Mouse (Mus musculus) layer of hippocampus, adult 9-11 months (tissue): ENCODE data around the gene Slc3a2.
"Not testable (repeated sequence)": the region's sequence is repeated elsewhere in the genome, so short reads cannot be mapped to it uniquely, and the experiment has no call there.

Experiments used
- DNase-seq: peaks from one replicate; pipeline ENCODE4 v3.0.0; 2022

Gene Slc3a2

GRCm38 (mm10) chr19:8726609-8727390 is 3.6 kb upstream of the Slc3a2 start:
- DNase-seq = no peak

- no peak for DNase-seq
Measured at GRCm38 (mm10) chr19:8725081-8725613, 2.0 kb upstream of the Slc3a2 start.

- no peak for DNase-seq
Measured at GRCm38 (mm10) chr19:8724392-8724791, 1.2 kb upstream of the Slc3a2 start.

- no peak for DNase-seq
Measured at GRCm38 (mm10) chr19:8723574-8724346, 591 bp upstream of the Slc3a2 start.

GRCm38 (mm10) chr19:8722559-8722906 is 636 bp downstream of the Slc3a2 start:
- no peak for DNase-seq

GRCm38 (mm10) chr19:8722021-8722420 is 1.1 kb downstream of the Slc3a2 start:
- no peak for DNase-seq

- no peak for DNase-seq
Measured at GRCm38 (mm10) chr19:8721378-8721777, 1.8 kb downstream of the Slc3a2 start.

DNA sequence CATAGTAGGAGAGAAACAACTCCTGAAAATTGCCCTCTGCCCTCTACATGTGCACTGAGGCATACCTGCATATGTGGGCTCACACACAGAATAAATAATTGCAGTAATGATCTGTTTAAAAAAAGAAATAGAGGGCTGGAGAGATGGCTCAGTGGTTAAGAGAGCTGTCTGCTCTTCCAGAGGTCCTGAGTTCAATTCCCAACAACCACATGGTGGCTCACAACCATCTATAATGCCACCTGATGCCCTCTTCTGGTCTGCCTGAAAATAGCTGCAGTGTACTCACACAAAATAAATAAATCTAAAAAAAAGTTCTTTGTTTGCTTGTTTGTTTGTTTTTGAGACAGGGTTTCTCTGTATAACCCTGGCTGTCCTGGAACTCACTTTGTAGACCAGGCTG is 4.1 kb downstream of the Slc3a2 start:
- DNase-seq = not testable (repeated sequence)

DNA sequence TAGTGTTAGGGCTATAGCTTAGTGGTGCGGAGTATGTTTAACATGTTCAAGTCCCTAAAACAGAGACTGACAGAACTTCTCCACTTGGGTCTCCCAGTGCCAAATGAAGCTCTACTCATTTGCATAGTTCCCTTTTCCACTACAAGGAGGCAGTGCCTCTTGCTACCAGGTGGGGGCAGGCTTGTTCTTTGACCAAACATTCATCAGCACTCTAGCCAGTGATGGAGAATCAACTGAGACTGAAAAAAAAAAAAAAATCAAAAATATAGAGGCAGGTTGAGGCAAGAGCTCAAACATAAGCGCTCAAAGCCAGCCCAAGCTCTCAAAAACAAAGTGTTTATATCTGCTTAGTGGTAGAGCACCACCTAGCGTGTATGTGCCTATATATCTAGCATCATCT is 4.8 kb downstream of the Slc3a2 start:
- no peak for DNase-seq

DNA sequence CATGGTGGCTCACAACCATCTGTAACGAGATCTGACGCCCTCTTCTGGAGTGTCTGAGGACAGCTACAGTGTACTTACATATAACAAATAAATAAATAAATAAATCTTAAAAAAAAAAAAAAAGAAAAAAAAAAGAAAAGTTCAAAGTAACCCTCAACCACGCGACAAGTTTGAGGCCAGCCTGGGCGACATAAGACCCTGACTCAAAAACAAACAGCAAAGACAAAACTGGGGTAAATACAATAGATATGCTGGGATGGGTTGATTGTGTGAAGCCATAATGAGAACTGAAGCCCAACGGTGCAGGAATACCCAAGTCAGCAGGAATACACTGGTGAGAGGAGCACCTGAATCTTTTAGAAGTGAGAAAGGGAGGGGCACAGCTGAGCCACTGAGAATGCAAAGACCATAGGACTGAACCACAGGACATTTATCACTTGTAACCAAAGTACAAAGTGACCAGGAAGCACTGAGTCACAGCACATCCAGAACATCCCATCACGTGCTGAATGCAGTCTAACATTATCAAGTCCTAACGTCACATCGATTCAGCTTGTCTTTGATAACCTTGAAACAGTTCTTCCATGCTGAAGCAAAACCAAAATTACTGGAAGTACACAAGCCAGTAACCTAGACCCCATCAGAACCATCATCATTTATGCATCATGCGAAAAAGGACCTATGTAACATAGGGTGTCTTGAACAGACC is 6.2 kb downstream of the Slc3a2 start:
- no peak for DNase-seq

GRCm38 (mm10) chr19:8715868-8716766 is 7.1 kb downstream of the Slc3a2 start:
- DNase-seq = no peak

DNA sequence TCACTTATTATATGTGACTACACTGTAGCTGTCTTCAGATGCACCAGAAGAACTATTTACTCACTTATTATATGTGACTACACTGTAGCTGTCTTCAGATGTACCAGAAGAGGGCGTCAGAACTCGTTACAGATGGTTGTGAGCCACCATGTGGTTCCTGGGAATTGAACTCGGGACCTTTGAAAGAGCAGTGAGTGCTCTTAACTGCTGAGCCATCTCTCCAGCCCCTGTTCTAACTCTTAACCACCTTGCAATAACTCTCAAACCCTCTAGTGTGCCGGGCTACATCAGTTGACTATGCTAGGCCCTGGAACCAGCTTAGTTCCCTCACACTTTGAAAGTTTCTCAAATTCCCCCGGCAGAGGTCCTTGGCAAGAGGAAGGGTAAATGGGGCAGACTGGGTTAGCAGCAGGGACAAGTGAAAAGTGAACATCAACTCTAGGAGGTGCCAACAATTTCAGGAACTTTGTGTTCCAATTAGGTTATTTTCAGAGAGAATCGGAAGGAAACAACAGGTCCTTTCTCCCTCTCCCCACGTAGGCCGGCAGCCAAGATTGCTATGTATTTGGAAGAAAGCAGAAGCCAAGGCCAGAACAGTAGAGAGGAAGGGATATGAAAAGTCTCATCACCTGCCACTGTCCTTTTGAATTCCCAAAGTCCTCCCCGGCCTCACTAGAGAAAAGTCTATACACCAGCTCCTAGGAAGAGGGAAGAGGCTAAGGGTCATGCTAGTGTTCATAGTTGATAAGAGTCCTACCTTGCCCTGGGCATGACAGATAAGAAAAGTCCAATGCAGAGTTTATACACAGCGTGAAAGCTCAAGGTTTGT is 8.3 kb downstream of the Slc3a2 start:
- DNase-seq = no peak

DNA sequence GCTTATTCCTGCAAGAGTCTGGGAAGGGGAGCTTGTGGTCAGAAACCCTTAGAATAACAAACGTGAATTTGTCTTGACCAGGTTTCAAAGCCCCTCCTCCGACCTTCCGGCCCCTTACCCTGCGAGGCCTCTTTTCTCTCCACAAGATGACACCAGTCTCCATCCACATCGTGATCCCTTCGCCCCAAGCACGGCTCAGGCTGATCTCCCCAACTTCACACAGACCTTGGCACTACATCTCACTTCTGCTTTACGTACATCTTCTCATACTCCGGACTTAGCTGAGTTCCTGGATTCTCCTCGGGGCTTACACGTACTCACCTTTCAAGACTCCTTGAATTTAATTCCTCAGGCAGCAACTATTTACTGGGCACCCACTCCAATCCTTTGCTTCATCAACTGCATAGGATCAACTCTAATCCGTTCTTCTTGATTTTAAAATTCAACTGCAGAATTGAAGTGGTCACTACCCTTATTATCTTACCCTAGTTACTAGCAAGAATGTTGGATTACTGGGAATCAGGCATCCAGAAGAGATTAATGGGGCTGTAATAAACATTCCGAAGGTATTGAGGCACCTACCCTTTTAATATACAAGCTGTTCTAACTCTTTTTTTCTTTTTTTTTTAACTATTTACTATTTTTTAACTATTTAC is 9.0 kb downstream of the Slc3a2 start:
- DNase-seq = no peak

- DNase-seq = peak; percentile 95
Measured at GRCm38 (mm10) chr19:8713306-8713996, 9.7 kb downstream of the Slc3a2 start.

- DNase-seq = peak; percentile 85
Measured at GRCm38 (mm10) chr19:8712870-8713305, 10.3 kb downstream of the Slc3a2 start.

- DNase-seq = no peak
Measured at GRCm38 (mm10) chr19:8711949-8712869, 11.0 kb downstream of the Slc3a2 start.

DNA sequence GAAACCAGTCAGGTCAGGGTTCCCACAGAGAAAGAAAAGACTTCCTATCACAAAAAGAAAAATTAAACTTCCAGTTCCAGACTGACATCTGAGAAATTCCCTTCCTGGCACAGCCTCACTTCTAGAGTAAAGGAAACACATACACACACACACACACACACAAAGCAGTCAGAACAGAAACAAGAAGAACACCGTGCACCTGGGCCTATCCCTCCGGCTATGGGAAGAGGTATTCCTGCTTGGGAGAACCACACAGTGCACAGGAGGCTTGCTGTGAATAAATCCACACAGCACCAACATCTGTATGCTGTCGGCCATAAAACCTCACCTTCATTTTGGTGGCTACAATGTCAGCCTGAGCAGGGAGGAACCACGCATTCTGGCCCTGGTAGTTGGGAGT is 11.7 kb downstream of the Slc3a2 start:
- no peak for DNase-seq

DNA sequence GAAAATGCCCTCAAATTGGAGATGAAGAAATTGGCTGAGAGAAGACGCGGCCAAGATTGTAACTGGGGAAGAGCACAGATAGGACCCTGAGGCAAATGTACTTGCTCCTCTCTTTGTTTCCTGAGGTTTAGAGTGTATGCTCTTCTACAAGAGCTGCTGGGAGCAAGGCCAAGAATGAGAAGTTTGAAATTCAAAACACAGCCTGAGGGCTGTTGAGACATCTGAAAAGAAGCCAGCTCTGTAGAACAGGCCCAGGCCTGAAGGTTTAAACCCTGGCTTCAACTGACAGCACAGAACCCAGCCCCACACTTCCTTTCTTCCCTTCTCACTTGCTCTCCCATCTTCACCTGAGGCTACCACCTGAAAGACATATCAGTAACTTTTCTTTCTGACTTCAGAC is 13.1 kb downstream of the Slc3a2 start:
- DNase-seq = no peak

DNA sequence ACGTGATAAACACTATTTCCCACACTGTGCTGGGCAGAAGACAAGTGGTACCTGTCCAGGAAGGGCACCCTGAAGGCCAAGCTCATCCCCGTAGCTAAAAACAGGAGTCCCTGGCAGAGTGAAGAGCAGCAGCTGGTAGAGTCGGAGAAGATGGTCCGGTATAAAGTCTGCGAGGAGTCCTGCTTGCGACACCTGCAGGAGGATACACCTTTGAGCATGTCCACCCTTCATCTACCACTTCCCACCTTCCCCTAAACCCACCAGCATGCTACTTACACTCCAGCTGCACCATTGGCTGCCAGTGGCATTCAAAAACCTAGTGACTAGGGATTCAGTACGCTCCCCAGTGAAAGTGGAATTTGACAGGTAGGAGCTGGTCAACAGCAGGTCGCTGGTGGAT is 14.2 kb downstream of the Slc3a2 start:
- DNase-seq = no peak
